In the genomic region with DNA sequence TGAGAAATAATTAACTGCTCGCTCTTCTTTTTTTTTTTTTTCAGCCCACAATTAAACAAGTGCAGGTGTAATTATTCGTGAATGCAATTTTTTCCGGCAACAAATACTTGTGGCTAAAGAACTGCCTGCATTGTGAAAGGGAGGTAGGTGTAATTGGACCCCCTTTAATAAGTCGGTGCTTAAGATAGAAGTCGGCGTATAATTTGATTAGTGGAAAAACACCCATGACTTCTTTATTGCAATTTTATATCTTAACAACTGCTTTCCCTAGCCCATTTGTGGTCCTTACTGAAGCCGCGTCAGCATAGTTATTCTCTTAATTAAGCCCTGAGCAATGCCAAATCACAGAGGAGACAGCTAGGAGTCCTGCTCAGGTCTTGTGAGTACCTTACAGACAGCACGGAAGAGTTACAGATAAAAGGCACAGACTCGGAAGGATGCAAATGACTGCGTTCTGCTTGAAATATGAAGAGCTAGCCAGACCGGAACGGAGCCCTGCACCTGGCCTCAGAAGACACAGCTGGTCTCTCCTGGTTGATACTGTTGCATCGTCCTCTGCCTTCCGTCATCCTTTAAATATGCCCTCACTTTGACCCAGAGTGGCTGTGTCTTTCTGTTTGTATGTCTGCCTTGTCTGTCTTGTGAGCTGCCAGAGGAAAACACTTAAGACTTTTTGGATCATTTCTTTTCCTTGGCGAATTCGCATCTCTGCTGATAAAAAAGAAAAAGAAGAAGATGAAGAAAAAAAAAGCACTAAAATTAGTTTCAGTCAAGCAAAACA, we compare ENCODE assay signal across 16 mouse cellular contexts.
A peak's percentile ranks its signal among the peaks of the same experiment; 100 is the strongest.
DNase-seq lines count a peak whose midpoint lies in the region; ATAC-seq lines count a peak whose summit lies in the region.
"Had no signal": no experiment of that assay in that cellular context is flagged by ENCODE, and none has a peak within 500 bp of the region (broad histone marks: within the 10 kb centered on the region; RNA-seq: fewer than 3 reads in every experiment).

No protein-coding gene starts in this region.

- no peak overlapping the region for H3K4me3 ChIP-seq in hindbrain, embryonic 14.5 days (replicated peaks; ENCODE audit: low read length)
- H3K4me3 ChIP-seq in hindbrain, embryonic 10.5 days: no peak overlapping the region
- H3K4me3 ChIP-seq in midbrain, embryonic 16.5 days (ENCODE audit: low read depth, low read length): no peak overlapping the region
- no peak overlapping the region for H3K4me3 ChIP-seq in midbrain, embryonic 11.5 days (ENCODE audit: low read depth, low read length)
- H3K4me3 ChIP-seq: forebrain, embryonic 13.5 days; heart, embryonic 13.5 days; intestine, embryonic 15.5 days had no signal

- no peaks in the 10 kb centered on the region; the same call in 1 of the 2 replicates for H3K4me1 ChIP-seq in hindbrain, embryonic 14.5 days (replicated peaks; ENCODE audit: control insufficient read depth, insufficient read depth, low read length)
- H3K4me1 ChIP-seq in hindbrain, embryonic 10.5 days (replicated peaks): peaks cover 18% of the 10 kb centered on the region
- H3K4me1 ChIP-seq in midbrain, embryonic 16.5 days (ENCODE audit: control insufficient read depth, insufficient read depth, low read length): no peaks in the 10 kb centered on the region
- no peaks in the 10 kb centered on the region for H3K4me1 ChIP-seq in midbrain, embryonic 11.5 days (ENCODE audit: control insufficient read depth, insufficient read depth, low read length)
- H3K4me1 ChIP-seq: heart, embryonic 13.5 days had no signal

- no peak overlapping the region for H3K27ac ChIP-seq in hindbrain, embryonic 14.5 days
- H3K27ac ChIP-seq in hindbrain, embryonic 10.5 days: no peak overlapping the region
- H3K27ac ChIP-seq in midbrain, embryonic 16.5 days (ENCODE audit: low read length): no peak overlapping the region
- H3K27ac ChIP-seq in midbrain, embryonic 11.5 days (ENCODE audit: low read depth, low read length): no peak overlapping the region
- H3K27ac ChIP-seq: forebrain, embryonic 13.5 days; heart, embryonic 13.5 days; intestine, embryonic 15.5 days had no signal

- H3K4me2 ChIP-seq in hindbrain, embryonic 14.5 days (replicated peaks): 0 out of 2 replicates have a peak overlapping the region, but pooled peaks have one; percentile 3
- H3K4me2 ChIP-seq in midbrain, embryonic 16.5 days (ENCODE audit: low read length): peak overlapping the region; percentile 25; the same call in 1 of the 2 replicates
- H3K4me2 ChIP-seq in midbrain, embryonic 11.5 days: no peak overlapping the region
- H3K4me2 ChIP-seq: forebrain, embryonic 13.5 days; heart, embryonic 13.5 days; intestine, embryonic 15.5 days had no signal

- no peaks in the 10 kb centered on the region for H3K27me3 ChIP-seq in hindbrain, embryonic 14.5 days (ENCODE audit: control insufficient read depth, insufficient read depth, low read length)
- no peaks in the 10 kb centered on the region for H3K27me3 ChIP-seq in hindbrain, embryonic 10.5 days (ENCODE audit: insufficient read depth, poor library complexity, severe bottlenecking)
- no peaks in the 10 kb centered on the region for H3K27me3 ChIP-seq in midbrain, embryonic 16.5 days (ENCODE audit: control insufficient read depth, insufficient read depth, low read depth, low read length)
- H3K27me3 ChIP-seq in midbrain, embryonic 11.5 days (ENCODE audit: control insufficient read depth, insufficient read depth, low read length): no peaks in the 10 kb centered on the region
- H3K27me3 ChIP-seq: forebrain, embryonic 13.5 days; intestine, embryonic 15.5 days had no signal

- no peak overlapping the region for H3K9ac ChIP-seq in hindbrain, embryonic 14.5 days
- no peak overlapping the region for H3K9ac ChIP-seq in midbrain, embryonic 16.5 days (ENCODE audit: low read depth, low read length)
- H3K9ac ChIP-seq in midbrain, embryonic 11.5 days (ENCODE audit: low read length): no peak overlapping the region
- H3K9ac ChIP-seq: forebrain, embryonic 13.5 days; heart, embryonic 13.5 days; intestine, embryonic 15.5 days had no signal

- H3K9me3 ChIP-seq in hindbrain, embryonic 14.5 days (ENCODE audit: control insufficient read depth, low read length): no peaks in the 10 kb centered on the region
- no peaks in the 10 kb centered on the region for H3K9me3 ChIP-seq in hindbrain, embryonic 10.5 days
- no peaks in the 10 kb centered on the region for H3K9me3 ChIP-seq in midbrain, embryonic 16.5 days (replicated peaks; ENCODE audit: control insufficient read depth, low read length, poor library complexity, severe bottlenecking)
- no peaks in the 10 kb centered on the region for H3K9me3 ChIP-seq in midbrain, embryonic 11.5 days (ENCODE audit: control insufficient read depth, low read length)
- H3K9me3 ChIP-seq: forebrain, embryonic 13.5 days; heart, embryonic 13.5 days; intestine, embryonic 15.5 days had no signal

- WGBS in hindbrain, embryonic 14.5 days: 46% methylated on average over 17 of the region's 17 CpGs
- WGBS in hindbrain, embryonic 10.5 days: 75% methylated on average over 17 of the region's 17 CpGs
- WGBS in midbrain, embryonic 16.5 days: 49% methylated on average over 17 of the region's 17 CpGs
- 67% methylated on average over 17 of the region's 17 CpGs for WGBS in midbrain, embryonic 11.5 days

- no peaks in the 10 kb centered on the region for H3K36me3 ChIP-seq in hindbrain, embryonic 14.5 days (replicated peaks; ENCODE audit: control insufficient read depth, insufficient read depth)
- H3K36me3 ChIP-seq in hindbrain, embryonic 10.5 days: no peaks in the 10 kb centered on the region
- no peaks in the 10 kb centered on the region for H3K36me3 ChIP-seq in midbrain, embryonic 16.5 days (ENCODE audit: control insufficient read depth, insufficient read depth, low read length)
- no peaks in the 10 kb centered on the region for H3K36me3 ChIP-seq in midbrain, embryonic 11.5 days (ENCODE audit: control insufficient read depth, insufficient read depth, low read length)
- H3K36me3 ChIP-seq: heart, embryonic 13.5 days; intestine, embryonic 15.5 days had no signal

- ATAC-seq in hindbrain, embryonic 14.5 days (ENCODE audit: low FRiP score): no peak
- ATAC-seq in midbrain, embryonic 16.5 days: no peak
- ATAC-seq in midbrain, embryonic 11.5 days (ENCODE audit: low FRiP score): no peak
- ATAC-seq: forebrain, embryonic 13.5 days; intestine, embryonic 15.5 days had no signal

- DNase-seq in hindbrain, embryonic 14.5 days (ENCODE audit: low spot score): no peak
- DNase-seq in hindbrain, embryonic 10.5 days (ENCODE audit: low spot score): no peak
- DNase-seq in midbrain, embryonic 11.5 days (ENCODE audit: low spot score, missing footprints): no peak
- DNase-seq in mesoderm, embryonic 11.5 days (ENCODE audit: low read depth, low spot score): peak; percentile 45
- DNase-seq in testis, postnatal 14 days (ENCODE audit: low spot score): peak; percentile 36
- DNase-seq in retina, postnatal 1 day: no peak
- no peak for DNase-seq in cerebellum, postnatal 25 days
- DNase-seq: adrenal gland, adult 8-10 months; gastrocnemius, postnatal 10 days; layer of hippocampus, adult 9-11 months; left cerebral cortex, postnatal 4 days; right cerebral cortex, postnatal 25 days had no signal

Comparison
In these comparisons a context has a peak if more than half of its experiments do, and no peak if none do; other contexts are left out.
1. DNase-seq: peak in mesoderm, embryonic 11.5 days (single experiment) and testis, postnatal 14 days (single experiment); none in hindbrain, embryonic 14.5 days (single experiment), hindbrain, embryonic 10.5 days (single experiment), midbrain, embryonic 11.5 days (single experiment), retina, postnatal 1 day (single experiment) and cerebellum, postnatal 25 days (0 of 2).